Mouse (Mus musculus) heart, postnatal 25 days (tissue): ENCODE measurements at regions not wholly inside any gene's neighbourhood (a gene's known extent, or its start where the extent isn't known, plus 50 kb on each side); places are given as distances from the start of the nearest gene placed in this dataset.
"Not testable (repeated sequence)": the region's sequence is repeated elsewhere in the genome, so short reads cannot be mapped to it uniquely, and the experiment has no call there.

ENCODE experiments used
- DNase-seq: peaks from one replicate; pipeline ENCODE4 v3.0.0; 2022; ENCODE audit warnings: low spot score
- intact Hi-C: fragments of 180-260 bp; cut with DNase I; formaldehyde crosslinking; loops from one replicate; pipeline ENCODE4 v1.15.1; 2025

DNA sequence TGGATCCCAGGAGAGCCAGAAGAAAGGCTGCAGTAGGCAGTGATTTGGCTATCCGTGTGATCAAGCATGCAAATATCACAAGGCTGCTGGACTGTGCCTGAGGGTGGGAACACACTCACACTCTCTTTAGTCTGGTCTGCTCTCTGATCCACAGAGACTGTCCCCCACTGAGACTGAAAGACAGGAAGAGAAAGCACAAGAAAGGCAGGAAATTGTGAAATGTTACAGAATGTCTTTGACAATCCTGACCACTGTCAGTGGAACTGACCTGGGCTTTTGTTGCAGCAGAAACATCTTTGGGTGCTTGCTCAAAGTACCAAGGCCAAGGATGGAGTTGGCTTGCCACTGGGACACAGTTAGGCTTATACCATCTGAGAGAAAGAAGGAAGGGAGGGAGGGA lies 52.3 kb upstream of the Gpd2 start:
- DNase-seq = no peak
- intact Hi-C loops = no loop called here

DNA sequence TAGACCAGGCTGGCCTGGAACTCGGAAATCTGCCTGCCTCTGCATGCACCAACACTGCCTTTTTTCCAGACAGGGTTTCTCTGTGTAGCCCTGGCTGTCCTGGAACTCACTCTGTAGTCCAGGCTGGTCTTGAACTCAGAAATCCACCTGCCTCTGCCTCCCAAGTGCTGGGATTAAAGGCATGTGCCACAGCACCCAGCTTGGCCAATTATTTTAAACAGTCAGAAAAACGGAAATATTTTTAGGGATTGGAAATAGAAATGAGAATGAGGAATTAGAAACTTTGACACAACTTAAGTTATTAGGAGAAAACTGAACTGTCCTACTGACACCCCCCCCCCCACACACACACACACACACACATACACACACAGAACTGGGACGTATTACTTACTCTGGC lies 54.3 kb upstream of the Gpd2 start:
- intact Hi-C loops = loop anchor here (2.0 kb wide), 2 partner anchors 54 to 62 kb away; partner anchors contain the start of gene Gpd2
- DNase-seq = not testable (repeated sequence)

DNA sequence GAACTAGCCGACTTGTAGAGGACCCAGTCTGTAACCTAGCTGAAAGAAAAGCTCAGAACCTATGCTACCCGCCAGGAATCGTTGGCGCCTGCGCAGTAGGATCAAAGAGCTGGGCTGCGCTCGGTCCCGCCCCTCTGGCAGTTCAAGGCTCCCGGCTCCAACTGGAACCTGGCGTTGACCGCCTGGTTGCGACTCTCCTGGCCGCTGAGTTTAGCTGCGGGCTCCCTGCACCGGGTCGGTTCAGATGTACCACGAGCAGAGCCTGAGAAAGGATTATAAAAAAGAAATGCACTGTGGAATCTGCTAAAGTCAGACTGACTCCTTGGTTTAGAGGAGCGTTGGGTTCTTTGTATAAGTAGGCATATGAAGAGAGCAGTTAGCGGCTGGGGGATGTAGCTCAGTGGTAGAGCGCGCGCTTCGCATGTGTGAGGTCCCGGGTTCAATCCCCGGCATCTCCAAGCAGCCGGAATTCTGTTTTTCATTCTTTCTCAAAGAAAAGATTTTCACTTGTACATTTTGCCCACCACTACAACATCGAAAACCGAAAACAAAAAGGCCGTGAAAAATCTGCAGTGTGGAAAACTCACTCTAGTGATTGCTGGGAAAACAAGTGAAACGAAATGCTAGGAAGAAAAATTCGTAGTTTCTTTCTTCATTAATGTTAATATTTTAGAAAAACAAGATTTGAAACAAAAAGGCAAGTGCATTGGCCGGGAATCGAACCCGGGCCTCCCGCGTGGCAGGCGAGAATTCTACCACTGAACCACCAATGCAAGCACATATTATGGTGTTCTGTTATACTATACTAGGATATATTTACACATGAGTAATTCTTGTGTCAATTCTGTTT lies 55.5 kb upstream of the Gpd2 start:
- intact Hi-C loops = loop anchor here (2.0 kb wide), 2 partner anchors 55 to 61 kb away; partner anchors contain the start of gene Gpd2
- DNase-seq = peak; percentile 87

DNA sequence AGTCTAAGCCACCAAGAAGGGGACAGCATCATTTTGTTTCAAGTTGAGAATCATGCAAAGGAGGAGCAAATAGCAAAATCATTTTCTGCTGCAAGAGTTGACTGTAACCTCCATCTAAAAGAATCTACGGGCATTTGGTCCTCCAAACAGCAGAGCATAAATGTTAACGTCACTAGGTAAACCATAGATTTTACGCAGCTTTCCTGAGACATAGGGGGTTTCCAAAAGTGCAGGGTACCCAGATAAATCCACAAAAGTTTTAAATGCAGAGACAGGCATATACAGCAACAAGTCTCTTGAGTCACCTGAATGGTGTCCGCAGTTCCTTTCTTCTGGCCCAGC lies 56.1 kb upstream of the Gpd2 start:
- DNase-seq = no peak
- intact Hi-C loops = no loop called here

DNA sequence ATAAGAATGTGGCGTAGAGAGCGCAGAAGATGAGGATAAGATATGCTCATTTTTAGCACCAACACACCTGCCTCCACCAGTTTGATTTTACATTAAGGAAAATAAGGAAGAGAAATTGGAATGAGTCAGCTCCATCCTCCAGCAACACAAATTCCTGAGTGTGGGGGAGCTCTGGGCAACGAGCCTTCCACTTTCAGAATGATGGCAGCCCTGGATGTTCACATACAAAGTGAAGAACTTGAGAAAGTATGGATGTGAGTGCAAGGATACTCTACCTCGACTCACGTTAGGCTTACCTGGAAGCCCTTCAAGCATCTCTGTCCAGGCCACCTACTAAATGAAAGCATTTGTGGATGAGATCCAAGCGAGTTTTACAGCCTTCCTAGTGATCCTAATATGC lies 54.3 kb upstream of the Nr4a2 start:
- intact Hi-C loops = no loop called here
- no peak for DNase-seq

DNA sequence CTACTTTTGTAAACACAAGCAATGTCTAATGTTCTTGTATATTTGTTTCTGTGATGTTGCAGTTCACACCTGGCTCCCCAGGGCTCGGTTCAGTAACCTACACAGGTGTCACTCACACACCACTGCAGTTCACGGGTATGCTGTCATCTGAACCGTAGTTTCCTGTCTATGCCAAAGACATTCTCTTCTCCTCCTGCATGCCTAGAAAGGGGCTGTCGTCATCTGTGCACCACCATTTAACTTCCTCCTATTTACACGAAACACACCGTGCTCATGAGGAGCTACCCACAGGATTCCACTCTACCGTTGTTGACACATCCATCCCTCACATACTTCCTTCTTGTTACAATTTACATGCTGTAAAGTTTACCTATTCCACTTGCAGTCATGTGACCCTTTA lies 52.7 kb upstream of the Nr4a2 start:
- DNase-seq = no peak
- intact Hi-C loops = no loop called here

DNA sequence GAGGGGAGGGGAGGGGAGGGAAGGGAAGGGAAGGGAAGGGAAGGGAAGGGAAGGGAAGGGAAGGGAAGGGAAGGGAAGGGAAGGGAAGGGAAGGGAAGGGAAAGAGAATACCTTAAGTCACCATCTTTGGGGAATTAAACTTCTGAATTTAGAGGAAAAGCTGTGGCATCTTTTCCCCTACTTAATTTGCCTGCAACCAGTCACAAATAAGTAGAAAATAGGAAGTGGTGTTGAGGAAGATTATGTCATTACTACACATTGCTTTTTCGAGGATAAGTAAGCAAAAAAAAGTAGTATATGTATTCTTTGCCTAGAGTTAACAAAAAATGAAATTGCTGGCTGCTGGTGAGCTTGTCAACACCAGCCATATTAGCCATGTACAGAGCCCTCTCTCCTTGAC lies 51.4 kb upstream of the Nr4a2 start:
- no peak for DNase-seq
- intact Hi-C loops = no loop called here
